Mouse (Mus musculus) hindbrain, embryonic 12.5 days (tissue): ENCODE measurements at regions not wholly inside any gene's neighbourhood (a gene's known extent, or its start where the extent isn't known, plus 50 kb on each side); places are given as distances from the start of the nearest gene placed in this dataset.
A peak's percentile ranks its signal among the peaks of the same experiment; 100 is the strongest.
"Not testable (repeated sequence)": the region's sequence is repeated elsewhere in the genome, so short reads cannot be mapped to it uniquely, and the experiment has no call there.

Source experiments
- ATAC-seq: fragments of 200-750 bp; cut with Nextera tagmentation; 2 replicates; pipeline ENCODE4 v1.8.0; 2017; ENCODE audit warnings: moderate TSS enrichment; ENCODE audit not compliant: low FRiP score
- H3K27ac ChIP-seq: fragments of 300-500 bp; sonication (generic); 2 replicates; pipeline ENCODE4 v1.5.1; 2016; ENCODE audit warnings: mild to moderate bottlenecking
- H3K27me3 ChIP-seq: fragments of 300-500 bp; sonication (generic); 2 replicates; pipeline ENCODE4 v1.6.1; 2016; ENCODE audit warnings: mild to moderate bottlenecking
- H3K36me3 ChIP-seq: fragments of 300-500 bp; sonication (generic); 2 replicates; pipeline ENCODE4 v1.6.1; 2016; ENCODE audit warnings: mild to moderate bottlenecking
- H3K4me1 ChIP-seq: fragments of 300-500 bp; sonication (generic); 2 replicates; pipeline ENCODE4 v1.6.1; 2016
- H3K4me2 ChIP-seq: fragments of 300-500 bp; sonication (generic); replicated peaks from 2 replicates; pipeline ENCODE4 v1.6.1; 2016; ENCODE audit warnings: mild to moderate bottlenecking
- H3K4me3 ChIP-seq: fragments of 300-500 bp; sonication (generic); 2 replicates; pipeline ENCODE4 v1.5.1; 2016; ENCODE audit warnings: mild to moderate bottlenecking
- H3K9ac ChIP-seq: fragments of 300-500 bp; sonication (generic); 2 replicates; pipeline ENCODE4 v1.6.1; 2016; ENCODE audit warnings: mild to moderate bottlenecking, moderate library complexity
- H3K9me3 ChIP-seq: fragments of 300-500 bp; sonication (generic); replicated peaks from 2 replicates; pipeline ENCODE4 v1.6.1; 2016; ENCODE audit warnings: mild to moderate bottlenecking
- WGBS: fragments of 180-500 bp; shearing (Covaris S2); methylation state at CpG from one replicate; pipeline ENCODE4 v1.1.7; 2016; 5-methylcytosine and 5-hydroxymethylcytosine counted together

- Histone ChIP-seq H3K4me2 (no peak overlapping the region), H3K27ac (no peak overlapping the region), H3K27me3 (no peaks in the 10 kb centered on the region), H3K9ac (no peak overlapping the region), H3K4me3 (no peak overlapping the region), H3K36me3 (no peaks in the 10 kb centered on the region), H3K4me1 (peaks cover 8% of the 10 kb centered on the region), H3K9me3 (no peaks in the 10 kb centered on the region)
- WGBS: 69% methylated on average over 6 of the region's 6 CpGs
- no peak for ATAC-seq
These were observed 818.0 kb upstream of the Sox9 start for GRCm38 (mm10) chr11:111964066-111964465.

- Histone ChIP-seq H3K27ac (no peak overlapping the region), H3K27me3 (no peaks in the 10 kb centered on the region), H3K4me1 (peaks cover 1% of the 10 kb centered on the region), H3K9ac (no peak overlapping the region), H3K36me3 (no peaks in the 10 kb centered on the region), H3K4me2 (no peak overlapping the region), H3K4me3 (no peak overlapping the region), H3K9me3 (no peaks in the 10 kb centered on the region)
- ATAC-seq: no peak
- WGBS: 83% methylated on average over 3 of the region's 3 CpGs
These were observed 815.6 kb upstream of the Sox9 start for GRCm38 (mm10) chr11:111966401-111966800.

- H3K36me3 ChIP-seq: no peaks in the 10 kb centered on the region
- no peaks in the 10 kb centered on the region for H3K4me1 ChIP-seq
- no peak overlapping the region for H3K9ac ChIP-seq
- no peak overlapping the region for H3K4me2 ChIP-seq
- no peak overlapping the region for H3K4me3 ChIP-seq
- no peak overlapping the region for H3K27ac ChIP-seq
- H3K27me3 ChIP-seq: no peaks in the 10 kb centered on the region
- 73% methylated on average over 4 of the region's 4 CpGs for WGBS
- no peaks in the 10 kb centered on the region for H3K9me3 ChIP-seq
- no peak for ATAC-seq
These were observed 811.0 kb upstream of the Sox9 start for GRCm38 (mm10) chr11:111971001-111971400.

- H3K27me3 ChIP-seq: no peaks in the 10 kb centered on the region
These were observed 803.4 kb upstream of the Sox9 start for GRCm38 (mm10) chr11:111978667-111979066.

GRCm38 (mm10) chr11:111996395-111996794 is 785.6 kb upstream of the Sox9 start:
- Histone ChIP-seq H3K36me3 (no peaks in the 10 kb centered on the region), H3K27me3 (no peaks in the 10 kb centered on the region), H3K4me3 (no peak overlapping the region), H3K4me2 (no peak overlapping the region), H3K9me3 (no peaks in the 10 kb centered on the region), H3K9ac (no peak overlapping the region), H3K4me1 (no peaks in the 10 kb centered on the region), H3K27ac (no peak overlapping the region)
- 83% methylated on average over 4 of the region's 4 CpGs for WGBS
- no peak for ATAC-seq

More at GRCm38 (mm10) chr11:111978667-111979066, 803.4 kb upstream of the Sox9 start:
- Histone ChIP-seq H3K4me1 (no peaks in the 10 kb centered on the region), H3K4me2 (no peak overlapping the region), H3K36me3 (no peaks in the 10 kb centered on the region), H3K9ac (no peak overlapping the region), H3K9me3 (no peaks in the 10 kb centered on the region), H3K27ac (no peak overlapping the region), H3K4me3 (no peak overlapping the region)
- 90% methylated on average over 4 of the region's 4 CpGs for WGBS
- ATAC-seq: no peak

GRCm38 (mm10) chr11:112010848-112011247 is 771.2 kb upstream of the Sox9 start:
- 0 out of 2 replicates have a peak, but pooled peaks have one; percentile 67 for ATAC-seq
- not testable (repeated sequence) for H3K4me3 ChIP-seq, H3K9me3 ChIP-seq, H3K4me2 ChIP-seq, H3K4me1 ChIP-seq, H3K9ac ChIP-seq, H3K36me3 ChIP-seq, H3K27me3 ChIP-seq, H3K27ac ChIP-seq
- 77% methylated on average over 1 of the region's 2 CpGs for WGBS

GRCm38 (mm10) chr11:112017906-112018305 is 764.1 kb upstream of the Sox9 start:
- no peak overlapping the region for H3K27ac ChIP-seq
- ATAC-seq: no peak
- H3K9ac ChIP-seq: no peak overlapping the region
- no peaks in the 10 kb centered on the region for H3K27me3 ChIP-seq
- WGBS: 79% methylated on average over 3 of the region's 3 CpGs
- no peak overlapping the region for H3K4me2 ChIP-seq
- H3K4me3 ChIP-seq: no peak overlapping the region
- no peaks in the 10 kb centered on the region for H3K9me3 ChIP-seq
- H3K4me1 ChIP-seq: no peaks in the 10 kb centered on the region
- H3K36me3 ChIP-seq: no peaks in the 10 kb centered on the region

GRCm38 (mm10) chr11:112028031-112028430 is 754.0 kb upstream of the Sox9 start:
- Histone ChIP-seq H3K27me3 (no peaks in the 10 kb centered on the region), H3K36me3 (no peaks in the 10 kb centered on the region), H3K4me2 (no peak overlapping the region), H3K4me3 (no peak overlapping the region), H3K9ac (no peak overlapping the region), H3K4me1 (no peaks in the 10 kb centered on the region), H3K9me3 (no peaks in the 10 kb centered on the region; the same call in 1 of the 2 replicates), H3K27ac (no peak overlapping the region)
- ATAC-seq: no peak
- WGBS: 74% methylated on average over 5 of the region's 5 CpGs

GRCm38 (mm10) chr11:112038741-112039140 is 743.3 kb upstream of the Sox9 start:
- 90% methylated on average over 11 of the region's 11 CpGs for WGBS
- H3K27me3 ChIP-seq: no peaks in the 10 kb centered on the region
- no peaks in the 10 kb centered on the region for H3K36me3 ChIP-seq
- ATAC-seq: no peak
- no peaks in the 10 kb centered on the region for H3K4me1 ChIP-seq
- no peak overlapping the region for H3K9ac ChIP-seq
- H3K4me3 ChIP-seq: no peak overlapping the region
- H3K9me3 ChIP-seq: no peaks in the 10 kb centered on the region
- no peak overlapping the region for H3K27ac ChIP-seq
- H3K4me2 ChIP-seq: no peak overlapping the region

- Histone ChIP-seq H3K4me2 (no peak overlapping the region), H3K4me3 (no peak overlapping the region), H3K27me3 (no peaks in the 10 kb centered on the region), H3K4me1 (no peaks in the 10 kb centered on the region), H3K9ac (no peak overlapping the region), H3K36me3 (no peaks in the 10 kb centered on the region), H3K9me3 (no peaks in the 10 kb centered on the region), H3K27ac (no peak overlapping the region)
- 37% methylated on average over 5 of the region's 5 CpGs for WGBS
- ATAC-seq: no peak
These were observed 737.6 kb upstream of the Sox9 start for GRCm38 (mm10) chr11:112044455-112044854.

GRCm38 (mm10) chr11:112045353-112045752 is 736.7 kb upstream of the Sox9 start:
- no peak overlapping the region for H3K4me2 ChIP-seq
- no peak overlapping the region for H3K4me3 ChIP-seq
- no peaks in the 10 kb centered on the region for H3K27me3 ChIP-seq
- no peak overlapping the region for H3K9ac ChIP-seq
- no peaks in the 10 kb centered on the region for H3K36me3 ChIP-seq
- H3K27ac ChIP-seq: no peak overlapping the region
- H3K4me1 ChIP-seq: no peaks in the 10 kb centered on the region
- WGBS: 96% methylated on average over 2 of the region's 2 CpGs
- no peaks in the 10 kb centered on the region for H3K9me3 ChIP-seq
- no peak for ATAC-seq

- no peak overlapping the region for H3K4me2 ChIP-seq
- no peaks in the 10 kb centered on the region for H3K4me1 ChIP-seq
- WGBS: 41% methylated on average over 7 of the region's 7 CpGs
- ATAC-seq: no peak
- H3K27me3 ChIP-seq: no peaks in the 10 kb centered on the region
- H3K36me3 ChIP-seq: no peaks in the 10 kb centered on the region
- H3K4me3 ChIP-seq: no peak overlapping the region
- no peak overlapping the region for H3K9ac ChIP-seq
- H3K27ac ChIP-seq: no peak overlapping the region
- no peaks in the 10 kb centered on the region for H3K9me3 ChIP-seq
These were observed 731.7 kb upstream of the Sox9 start for GRCm38 (mm10) chr11:112050362-112050761.

- Histone ChIP-seq H3K27ac (no peak overlapping the region), H3K4me2 (no peak overlapping the region), H3K9me3 (no peaks in the 10 kb centered on the region), H3K4me3 (no peak overlapping the region), H3K27me3 (no peaks in the 10 kb centered on the region), H3K36me3 (no peaks in the 10 kb centered on the region), H3K9ac (no peak overlapping the region), H3K4me1 (no peaks in the 10 kb centered on the region)
- ATAC-seq: no peak
- WGBS: 61% methylated on average over 6 of the region's 6 CpGs
These were observed 726.4 kb upstream of the Sox9 start for GRCm38 (mm10) chr11:112055591-112055990.
